Mouse (Mus musculus): ENCODE measurements around the gene Nat8f6.
"Not testable (repeated sequence)": the region's sequence is repeated elsewhere in the genome, so short reads cannot be mapped to it uniquely, and the experiment has no call there.

Nat8f6 gene

DNA sequence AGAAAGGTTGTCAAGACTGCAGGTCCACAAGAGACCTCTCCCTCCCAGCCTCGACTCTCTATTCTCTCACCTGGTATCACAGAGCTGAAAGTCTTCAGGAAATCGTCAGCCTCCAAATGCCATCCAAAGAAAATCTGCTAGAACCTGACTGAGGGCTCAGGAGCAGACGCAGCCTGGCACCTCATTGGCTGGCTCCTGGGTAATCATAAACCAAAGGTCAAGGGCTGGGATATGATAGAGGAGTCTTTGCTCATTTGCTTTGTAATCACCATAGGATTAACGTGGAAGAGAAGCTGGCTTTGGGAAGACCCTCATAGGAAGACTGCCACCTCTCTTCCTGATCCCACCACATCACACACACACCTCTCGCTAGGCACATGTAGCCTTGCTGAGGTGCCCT lies at the start of gene Nat8f6, which contains the start of gene Nat8f5:
Gene Nat8f6, minus strand, starts transcription at position 118 of the 400 bp plus-strand sequence.
Gene Nat8f5, minus strand, starts transcription at position 136 of the 400 bp plus-strand sequence.
- peak; percentile 1 for DNase-seq (ENCODE audit: low read depth, low spot score)

DNA sequence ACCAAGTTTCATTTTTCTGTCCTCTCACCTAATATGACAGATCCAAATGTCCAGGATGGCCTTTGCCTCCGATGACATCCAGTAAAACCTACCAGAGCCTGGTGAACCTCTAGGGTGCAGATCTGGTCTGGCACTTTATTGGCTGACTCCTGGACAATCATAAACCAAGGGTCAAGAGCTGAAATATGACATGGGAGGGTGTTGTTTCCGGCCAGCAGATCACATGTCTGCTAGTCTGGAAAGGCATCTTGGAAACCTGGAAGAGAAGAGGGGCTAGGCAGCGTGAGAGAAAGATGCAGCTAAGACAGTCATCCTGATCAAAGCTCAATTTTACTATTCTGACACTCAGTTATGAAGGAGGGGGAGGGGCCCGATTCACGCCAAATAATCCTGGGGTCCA lies 48.3 kb upstream of the Nat8f6 start, which contains the start of gene Nat8f2:
Gene Nat8f2, minus strand, starts transcription at position 153 of the 400 bp plus-strand sequence.
- not testable (repeated sequence) for DNase-seq (ENCODE audit: low read depth, low spot score)

DNA sequence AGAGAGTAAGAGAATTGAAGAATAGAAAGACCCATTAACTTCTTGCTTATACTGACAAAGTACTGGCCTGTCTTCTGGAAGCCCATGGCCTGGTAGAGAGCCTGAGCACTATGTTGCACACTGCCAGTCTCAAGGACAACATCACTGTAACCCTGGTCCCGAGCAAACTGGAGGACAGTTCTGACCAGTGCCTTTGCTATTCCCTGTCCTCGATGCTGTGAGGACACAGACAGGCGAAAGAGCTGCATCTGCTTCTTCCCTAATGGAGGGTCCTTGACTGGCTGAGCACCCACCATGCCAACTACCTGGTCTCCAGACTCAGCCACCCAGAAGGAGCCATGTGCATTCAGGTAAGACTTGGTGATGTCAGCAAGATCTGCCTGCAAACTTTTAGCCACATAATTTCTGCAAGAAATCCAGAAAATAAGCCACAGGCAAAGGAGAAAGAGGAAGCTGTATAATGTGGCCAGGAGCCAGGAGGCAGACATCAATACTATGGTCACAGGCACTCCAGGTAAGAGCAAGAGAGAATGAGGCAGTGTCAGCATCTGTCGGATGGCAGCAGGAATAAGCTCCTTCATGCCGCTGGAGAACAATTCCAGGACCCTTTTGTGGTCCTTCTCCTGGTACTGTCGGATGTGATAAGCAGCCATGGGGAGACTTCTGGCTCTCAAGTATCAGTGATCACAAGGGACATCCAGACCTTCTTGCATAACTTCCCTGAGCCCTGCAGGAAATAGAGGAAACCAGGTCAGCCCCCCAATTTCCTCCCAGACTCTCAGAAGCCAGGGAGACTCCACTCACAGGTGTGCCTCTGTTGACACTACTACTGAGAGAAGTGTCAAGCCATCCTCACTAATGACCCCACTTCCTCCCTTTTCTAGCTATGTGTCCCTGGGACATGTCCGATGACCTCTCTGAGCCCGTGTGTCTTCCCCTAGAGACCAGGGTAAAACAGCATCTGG lies 47.3 kb upstream of the Nat8f6 start:
- DNase-seq (ENCODE audit: low read depth, low spot score) = no peak

DNA sequence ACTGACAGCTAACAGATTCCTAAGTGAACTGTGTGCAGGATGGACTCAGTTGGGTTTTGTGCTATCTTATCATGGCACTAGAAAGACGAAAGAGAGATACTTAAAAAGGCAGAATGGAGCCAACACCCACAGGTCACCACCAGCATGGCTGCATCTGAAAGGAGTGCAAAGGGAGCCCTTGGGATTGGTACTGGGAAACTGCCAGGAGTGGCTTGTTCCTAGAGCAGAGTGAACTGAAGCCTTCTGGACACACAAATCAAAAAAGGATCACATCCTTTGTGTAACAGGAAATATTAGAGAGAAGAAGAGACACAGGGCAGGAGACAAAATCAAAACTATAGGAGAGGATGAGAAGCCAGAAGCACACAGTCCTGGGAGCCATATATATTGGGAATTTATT lies 46.2 kb upstream of the Nat8f6 start:
- not testable (repeated sequence) for DNase-seq (ENCODE audit: low read depth, low spot score)

DNA sequence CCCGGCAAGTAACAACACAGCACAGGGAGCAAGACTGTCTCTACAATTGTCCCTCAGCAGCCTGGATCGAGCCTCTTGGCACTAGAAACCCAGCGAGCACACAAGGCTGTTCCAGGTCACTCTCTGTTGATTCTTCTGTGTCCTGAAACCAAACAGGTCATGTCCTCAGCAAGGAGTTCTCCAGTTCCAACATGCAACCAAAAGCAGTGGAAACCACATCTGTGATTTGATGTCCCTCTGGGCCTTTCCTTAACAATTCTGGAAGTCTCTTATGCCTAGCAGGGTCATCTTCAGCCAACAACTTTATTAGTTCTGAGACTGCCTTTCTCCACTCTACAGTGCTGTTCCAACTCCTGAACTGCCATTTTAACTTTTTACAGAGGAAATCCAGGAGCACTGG lies 45.4 kb upstream of the Nat8f6 start:
- DNase-seq (ENCODE audit: low read depth, low spot score) = not testable (repeated sequence)

DNA sequence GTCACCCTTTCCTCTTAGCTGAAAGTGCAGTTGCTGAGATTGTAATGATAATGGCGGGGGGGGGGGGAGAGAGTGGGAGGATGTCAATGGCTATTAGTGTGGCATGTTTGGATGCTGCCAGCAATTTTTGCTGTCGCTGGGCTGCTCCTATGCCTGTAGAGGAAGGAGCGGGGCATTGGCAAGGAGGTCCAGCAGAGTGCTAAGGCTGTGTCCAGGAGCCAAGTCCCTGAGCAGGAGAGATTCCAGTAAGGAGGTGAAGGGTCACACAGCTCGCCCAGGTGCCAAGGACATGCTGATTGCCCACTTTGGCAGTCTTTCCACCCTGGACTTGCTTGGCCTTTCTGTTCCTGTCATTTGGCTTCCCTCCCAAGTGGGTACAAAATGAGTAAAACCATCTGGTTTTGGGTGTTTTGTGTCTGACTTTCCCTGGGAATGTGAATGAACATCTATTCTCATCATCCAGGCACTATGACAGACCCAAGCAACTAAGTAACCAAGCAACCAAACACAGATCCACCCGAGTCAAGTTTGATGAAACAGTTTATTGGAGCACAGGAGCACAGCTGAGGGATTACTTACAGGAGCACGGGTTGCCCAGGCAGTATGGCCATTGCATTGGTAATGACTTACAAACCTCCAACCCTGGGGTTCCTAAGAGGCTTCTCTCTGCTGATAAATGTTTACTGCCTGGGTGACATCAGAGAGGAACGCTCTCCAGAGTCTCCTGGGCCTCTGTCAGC lies 44.3 kb upstream of the Nat8f6 start:
- DNase-seq (ENCODE audit: low read depth, low spot score) = not testable (repeated sequence)

DNA sequence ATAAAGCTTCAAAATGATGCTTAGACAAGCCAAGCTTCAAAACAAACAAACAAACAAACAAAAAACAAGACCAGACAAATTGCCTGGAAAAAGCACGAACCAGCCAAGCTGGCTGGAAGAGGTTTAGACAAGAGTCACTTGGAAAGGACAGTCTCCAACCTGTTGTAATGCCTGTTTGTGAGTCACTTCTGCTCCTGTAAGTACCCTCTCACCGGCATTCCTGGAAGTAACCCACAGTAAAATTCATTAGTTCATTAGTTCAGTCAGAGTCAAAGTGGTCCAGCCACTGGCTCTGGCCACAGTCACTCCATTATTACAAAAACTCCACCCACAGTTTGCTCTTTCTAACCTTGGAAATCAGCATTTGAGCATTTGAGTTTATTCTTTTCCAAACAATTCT lies 43.1 kb upstream of the Nat8f6 start:
- DNase-seq (ENCODE audit: low read depth, low spot score) = no peak

DNA sequence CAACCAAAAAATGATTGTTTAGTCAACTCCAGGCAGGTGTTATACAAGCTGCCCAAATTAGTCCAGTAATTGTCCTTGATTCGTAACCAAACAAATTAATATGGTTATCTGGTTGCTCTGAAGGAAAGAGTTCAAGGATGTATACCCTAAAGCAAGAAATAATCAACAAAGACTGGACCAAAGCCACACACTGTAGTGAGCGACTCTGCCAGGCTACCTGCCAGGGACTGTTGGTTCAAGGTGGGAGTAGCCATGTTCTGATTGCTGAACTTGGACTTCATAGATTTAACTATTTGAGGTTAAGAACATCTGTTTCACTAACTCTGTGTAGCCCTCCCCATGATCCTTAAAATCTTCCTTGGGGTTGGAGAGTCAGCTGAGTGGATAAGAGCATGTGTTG lies 42.4 kb upstream of the Nat8f6 start:
- no peak for DNase-seq (ENCODE audit: low read depth, low spot score)

DNA sequence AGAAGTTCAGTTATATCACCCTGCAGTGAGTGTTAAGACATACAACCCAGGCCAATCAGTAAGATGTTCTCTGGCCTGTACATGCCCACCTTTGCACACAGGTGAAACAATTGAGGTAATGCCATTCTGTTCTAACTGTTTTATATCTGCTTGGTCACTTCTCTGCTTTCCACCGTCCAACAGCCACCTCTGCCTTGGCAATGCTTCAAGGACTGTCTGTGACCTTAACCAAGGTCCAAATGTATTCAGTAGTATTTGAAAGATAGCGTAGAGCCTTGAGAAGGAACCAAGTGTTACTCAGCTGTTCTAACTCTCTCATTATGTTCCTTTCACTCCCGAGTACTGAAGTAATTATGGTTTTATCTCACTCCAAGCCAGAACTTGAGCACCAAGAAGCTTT lies 41.8 kb upstream of the Nat8f6 start:
- DNase-seq (ENCODE audit: low read depth, low spot score) = no peak

DNA sequence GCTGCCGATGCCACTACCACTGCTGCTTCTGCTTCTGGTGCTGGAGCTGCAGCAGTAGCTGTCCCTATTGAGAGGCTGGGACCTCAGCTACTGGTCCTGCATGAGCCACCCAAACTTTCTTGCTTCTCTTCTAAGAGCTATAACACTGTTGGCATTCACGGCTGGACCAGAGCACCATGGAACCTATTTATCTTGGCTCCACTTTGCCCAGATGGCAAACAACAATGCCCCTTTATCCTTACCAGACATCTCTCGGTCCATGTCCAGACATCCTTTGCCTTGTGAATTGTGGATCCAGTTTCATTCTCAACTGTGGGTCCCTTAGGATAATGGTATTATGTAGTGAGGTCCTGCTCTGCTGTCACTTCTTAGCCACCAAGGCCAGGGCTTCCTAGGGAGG lies 40.5 kb upstream of the Nat8f6 start:
- no peak for DNase-seq (ENCODE audit: low read depth, low spot score)

DNA sequence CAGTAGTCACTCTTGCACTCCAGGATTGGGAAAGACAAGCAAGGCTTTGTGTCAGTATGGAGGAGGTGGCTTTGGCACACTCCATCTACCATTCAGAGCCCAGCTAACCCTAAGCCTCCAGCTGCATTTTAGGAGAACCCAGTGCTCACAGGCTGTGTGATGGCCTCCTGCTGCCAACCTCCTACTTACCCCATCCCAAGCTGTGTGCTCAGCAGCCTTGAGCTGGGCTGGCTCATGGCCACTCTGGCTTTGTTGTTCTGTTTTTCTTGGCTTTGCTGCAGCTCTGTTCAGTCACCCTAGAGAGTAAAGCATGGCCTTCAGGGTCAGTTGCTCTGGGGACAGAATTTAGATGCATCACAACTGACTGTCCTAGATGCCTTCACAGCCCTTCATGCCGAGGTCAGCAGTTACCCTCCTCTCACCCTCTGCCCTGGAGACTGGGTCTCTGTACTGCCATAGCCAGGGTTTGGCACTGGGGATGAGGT lies 35.5 kb upstream of the Nat8f6 start:
- no peak for DNase-seq (ENCODE audit: low read depth, low spot score)

DNA sequence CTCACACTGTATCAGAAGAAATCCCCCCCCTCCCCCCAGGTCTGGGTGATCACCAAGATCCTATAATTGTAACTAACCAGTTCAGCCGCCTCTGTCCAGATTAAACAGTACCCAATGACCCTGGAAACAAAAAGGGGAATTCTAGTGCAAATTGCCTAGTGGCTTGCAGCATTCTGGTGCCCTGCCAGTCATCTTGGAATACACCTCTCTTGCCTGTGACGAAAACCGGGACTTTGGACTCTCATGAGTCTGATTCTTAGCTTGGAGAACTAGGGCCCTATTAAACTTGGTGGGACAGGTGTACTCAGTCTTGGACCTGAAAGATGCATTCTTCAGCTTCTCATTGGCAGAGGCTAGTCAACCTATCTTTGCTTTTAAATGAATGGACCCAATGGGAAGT lies 32.7 kb upstream of the Nat8f6 start:
- DNase-seq (ENCODE audit: low read depth, low spot score) = no peak

DNA sequence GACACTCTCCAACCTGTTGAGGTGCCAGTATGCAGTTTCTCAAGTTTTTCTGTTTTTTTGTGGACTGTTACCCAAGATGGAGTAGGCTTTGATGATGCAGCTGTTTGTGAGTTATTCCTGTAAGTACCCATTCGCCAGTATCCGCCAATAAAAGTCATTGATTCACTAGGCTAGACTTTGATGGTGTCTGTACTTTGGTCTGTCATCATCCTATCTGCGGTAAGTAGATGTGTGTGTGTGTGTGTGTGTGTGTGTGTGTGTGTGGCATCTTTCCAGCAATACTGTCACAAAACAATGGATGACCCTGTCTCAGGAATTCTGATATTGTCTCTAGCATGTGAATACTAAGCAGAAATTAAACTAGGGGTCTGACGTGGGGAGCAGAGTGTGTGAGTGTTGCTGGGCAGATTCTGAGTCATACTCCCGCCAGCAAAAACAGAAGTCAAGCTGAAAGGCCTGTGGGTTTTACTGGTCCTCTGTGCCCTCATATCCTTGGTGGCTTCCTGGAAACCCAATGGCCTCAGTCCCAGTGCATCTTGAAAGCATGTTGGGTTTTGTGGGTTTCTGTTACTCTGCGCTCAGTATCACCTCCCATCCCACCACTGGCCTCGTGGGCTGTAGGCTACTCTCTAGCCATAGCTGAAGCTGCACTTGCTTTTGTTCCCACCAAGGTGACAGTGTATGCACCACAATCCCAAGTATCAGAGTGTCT lies 30.5 kb upstream of the Nat8f6 start:
- DNase-seq (ENCODE audit: low read depth, low spot score) = no peak

DNA sequence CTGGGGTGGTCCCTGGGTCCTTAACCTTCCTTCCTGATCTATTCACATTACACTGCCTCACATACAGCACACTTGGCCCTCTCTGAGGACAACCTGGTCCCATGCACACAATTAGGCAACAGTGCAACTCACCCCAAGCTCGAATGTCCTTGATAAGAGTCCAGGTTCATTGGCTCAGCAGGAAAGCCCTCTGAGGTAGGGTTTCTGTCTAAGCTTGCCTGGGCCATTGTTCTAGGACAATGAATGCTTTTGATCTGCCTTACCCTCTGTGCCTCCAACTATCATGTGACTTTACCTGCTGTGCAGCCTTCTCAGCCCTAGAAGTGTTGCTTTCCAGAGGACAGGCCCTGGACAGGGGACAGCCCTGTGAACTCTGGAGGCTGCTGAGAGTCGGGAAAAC lies 28.5 kb upstream of the Nat8f6 start:
- DNase-seq (ENCODE audit: low read depth, low spot score) = peak; percentile 81

DNA sequence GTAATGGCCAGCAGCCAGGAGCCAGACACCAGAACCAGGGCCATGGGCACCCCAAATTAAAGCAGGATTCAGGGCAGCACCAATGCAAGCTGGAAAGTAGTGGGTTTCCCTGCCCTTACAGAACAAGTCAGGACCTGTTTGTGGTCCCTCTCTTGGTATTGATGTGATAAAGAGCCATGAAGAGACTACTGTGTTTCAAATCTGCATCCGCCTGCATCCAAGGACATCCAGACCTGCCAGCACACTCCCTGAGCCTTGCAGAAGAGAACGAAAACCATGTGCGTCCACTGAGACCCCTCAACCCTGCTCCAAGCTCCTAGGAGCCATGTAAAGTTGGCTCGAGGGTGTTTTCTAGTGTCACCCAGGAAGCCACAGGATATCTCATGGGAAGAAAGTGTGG lies 27.4 kb upstream of the Nat8f6 start:
- peak; percentile 51 for DNase-seq (ENCODE audit: low read depth, low spot score)

DNA sequence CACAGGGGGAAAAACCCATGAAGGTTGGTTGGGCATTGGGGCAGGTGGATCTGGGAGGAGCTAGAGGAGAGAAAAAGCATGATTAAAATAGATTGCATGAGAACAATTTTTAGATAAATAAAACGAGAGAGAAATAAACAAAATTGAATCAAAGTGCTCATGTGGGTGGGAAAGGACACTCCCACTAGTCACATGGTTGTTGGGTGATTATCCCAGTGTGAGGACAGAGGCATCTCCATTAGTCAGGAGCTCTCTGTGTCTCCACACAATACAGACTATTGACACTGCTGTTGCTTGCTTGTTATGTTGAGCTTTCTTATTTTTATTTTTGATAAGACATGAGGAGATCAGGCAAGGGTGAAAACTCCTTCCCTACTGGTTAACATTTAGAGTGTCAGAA lies 26.2 kb upstream of the Nat8f6 start:
- no peak for DNase-seq (ENCODE audit: low read depth, low spot score)

DNA sequence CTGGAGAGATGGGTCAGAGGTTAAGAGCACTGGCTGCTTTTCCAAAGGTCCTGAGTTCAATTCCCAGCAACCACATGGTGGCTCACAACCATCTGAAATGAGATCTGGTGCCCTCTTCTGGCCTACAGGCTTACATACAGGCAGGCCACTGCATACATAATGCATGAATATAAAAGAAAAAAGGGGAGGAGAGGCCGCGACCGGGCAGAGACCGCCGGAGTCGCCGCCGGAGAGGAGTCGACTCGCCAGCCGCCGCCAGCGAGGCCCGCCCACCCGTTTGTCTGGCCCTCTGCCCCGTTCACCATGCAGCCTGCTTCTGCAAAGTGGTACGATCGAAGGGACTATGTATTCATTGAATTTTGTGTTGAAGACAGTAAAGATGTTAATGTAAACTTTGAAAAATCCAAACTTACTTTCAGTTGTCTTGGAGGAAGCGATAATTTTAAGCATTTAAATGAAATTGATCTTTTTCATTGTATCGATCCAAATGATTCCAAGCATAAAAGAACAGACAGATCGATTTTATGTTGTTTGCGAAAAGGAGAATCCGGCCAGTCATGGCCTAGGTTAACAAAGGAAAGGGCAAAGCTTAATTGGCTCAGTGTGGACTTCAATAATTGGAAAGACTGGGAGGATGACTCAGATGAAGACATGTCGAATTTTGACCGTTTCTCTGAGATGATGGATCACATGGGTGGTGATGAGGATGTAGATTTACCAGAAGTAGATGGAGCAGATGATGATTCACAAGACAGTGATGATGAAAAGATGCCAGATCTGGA lies 23.1 kb upstream of the Nat8f6 start:
- peak; percentile 77 for DNase-seq (ENCODE audit: low read depth, low spot score)

DNA sequence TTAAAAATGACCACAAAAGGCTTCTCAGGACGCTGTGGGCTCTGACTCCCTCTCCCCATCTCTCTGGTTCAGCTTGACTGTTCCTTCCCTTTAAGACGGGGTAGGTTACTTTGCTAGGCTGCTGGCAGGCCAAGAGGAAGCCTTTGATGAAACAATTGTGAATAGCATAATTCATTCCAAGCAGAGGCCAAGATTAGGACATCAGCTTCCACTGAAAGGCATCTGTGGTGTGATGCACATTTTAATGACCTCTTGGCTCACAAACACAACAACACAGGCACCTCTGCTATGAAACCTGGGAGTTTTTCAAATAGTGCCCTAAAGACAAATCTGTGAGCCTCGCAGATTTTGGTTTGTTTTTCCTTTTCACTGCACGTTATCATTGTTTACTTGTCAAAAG lies 19.2 kb upstream of the Nat8f6 start:
- DNase-seq (ENCODE audit: low read depth, low spot score) = no peak

DNA sequence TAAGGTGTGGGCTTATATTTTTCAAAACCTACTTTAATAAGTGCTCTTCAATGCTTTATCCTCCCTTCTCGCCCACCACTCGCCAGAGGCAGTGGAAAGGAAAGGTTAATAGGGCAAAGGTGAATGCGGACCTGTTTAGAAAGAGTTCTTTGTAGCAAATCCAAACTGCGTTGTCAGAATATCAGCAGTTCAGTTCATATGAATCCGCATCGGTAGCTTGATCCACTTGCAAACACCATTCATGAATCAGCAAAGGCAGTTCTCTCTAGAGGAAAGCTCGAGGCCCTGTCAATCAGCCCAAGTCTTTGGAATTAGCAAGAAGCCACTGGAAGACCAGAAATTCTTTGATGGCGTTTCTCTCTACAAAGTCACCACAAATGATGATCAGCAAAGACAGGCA lies 17.9 kb upstream of the Nat8f6 start:
- no peak for DNase-seq (ENCODE audit: low read depth, low spot score)

DNA sequence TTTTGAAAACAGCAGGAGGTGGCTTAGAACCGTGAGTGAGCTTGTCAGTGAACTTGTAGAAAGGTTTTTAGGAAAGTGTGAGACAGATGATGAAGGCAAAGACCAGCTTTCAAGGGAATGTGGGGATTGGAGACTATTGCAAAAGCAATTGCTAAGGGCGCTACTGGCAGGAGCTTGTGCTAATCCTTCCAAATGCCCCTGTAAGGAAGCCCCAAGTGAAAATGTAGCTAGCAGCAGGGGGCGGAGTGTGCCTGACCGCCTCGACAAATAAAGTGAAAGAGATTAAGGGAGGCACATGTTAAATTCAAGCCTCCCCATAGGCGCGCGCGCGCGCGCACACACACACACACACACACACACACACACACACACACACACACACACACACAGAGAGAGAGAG lies 16.6 kb upstream of the Nat8f6 start:
- not testable (repeated sequence) for DNase-seq (ENCODE audit: low read depth, low spot score)

DNA sequence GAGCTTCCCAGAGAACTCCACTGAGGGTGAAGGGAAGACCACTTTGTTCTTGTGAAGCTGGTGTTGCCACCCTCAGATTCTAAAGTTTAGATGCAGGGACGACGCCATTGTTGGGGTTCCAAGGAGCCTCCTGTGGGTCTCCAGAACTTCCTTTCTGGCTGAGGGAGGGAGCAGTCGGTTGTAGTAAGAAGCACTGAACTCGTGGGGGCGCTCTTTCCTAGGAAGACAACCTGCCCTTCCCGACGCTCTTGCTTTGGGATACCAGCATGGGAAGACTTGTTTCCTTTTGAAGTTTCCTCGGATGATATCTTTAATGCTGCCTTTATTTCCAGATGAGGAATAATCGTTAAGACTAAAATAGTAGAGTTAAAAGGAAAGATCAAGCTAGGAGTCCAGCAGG lies 16.1 kb upstream of the Nat8f6 start:
- DNase-seq (ENCODE audit: low read depth, low spot score) = not testable (repeated sequence)
